Mouse (Mus musculus): Measurements from ENCODE around the gene Bloc1s1. TPM values are rescaled to one million over a fixed set of nuclear protein-coding genes. Genes with fewer than 3 reads are reported as not detected.
A peak's percentile ranks its signal among the peaks of the same experiment; 100 is the strongest.

Bloc1s1 gene
- polyA plus RNA-seq, 1 experiment from 2014 or later = 197 TPM

- H3K27me3 ChIP-seq = peaks cover 8% of the 10 kb centered on the region
- no peaks in the 10 kb centered on the region for H3K9me3 ChIP-seq
- ATAC-seq (ENCODE audit: insufficient number of reproducible peaks, insufficient read depth, low FRiP score, low TSS enrichment, low read depth) = peak; percentile 54
- H3K36me3 ChIP-seq = peaks cover 17% of the 10 kb centered on the region
- H3K4me3 ChIP-seq (replicated peaks) = peak within 1 kb of the TSS; percentile 87
- H3K27ac ChIP-seq = peak within 1 kb of the TSS; percentile 97
- peak within 1 kb of the TSS; percentile 86 for H3K4me2 ChIP-seq
- peak within 1 kb of the TSS; percentile 86 for H3K9ac ChIP-seq (replicated peaks)
- peaks cover 48% of the 10 kb centered on the region for H3K4me1 ChIP-seq (replicated peaks)
- 1% methylated on average over 55 of the region's 89 CpGs for WGBS
Observed at GRCm38 (mm10) chr10:128891296-128892094, 32.3 kb downstream of the Bloc1s1 start, which contains the start of gene Gdf11. TSS of gene Gdf11 (minus strand) at chr10:128891718.

GRCm38 (mm10) chr10:128890383-128891295 is 33.2 kb downstream of the Bloc1s1 start:
- Histone ChIP-seq H3K9ac (replicated peaks) (peak overlapping the region; percentile 86), H3K4me3 (replicated peaks) (peak overlapping the region; percentile 87), H3K27me3 (no peaks in the 10 kb centered on the region; the same call in 1 of the 2 replicates), H3K27ac (peak overlapping the region; percentile 97), H3K4me1 (replicated peaks) (peaks cover 43% of the 10 kb centered on the region), H3K36me3 (peaks cover 26% of the 10 kb centered on the region), H3K4me2 (peak overlapping the region; percentile 86), H3K9me3 (no peaks in the 10 kb centered on the region)
- WGBS = under 1% methylated on average over 40 of the region's 40 CpGs
- peak; percentile 6; the same call in 1 of the 2 replicates for ATAC-seq (ENCODE audit: insufficient number of reproducible peaks, insufficient read depth, low FRiP score, low TSS enrichment, low read depth)

- ATAC-seq (ENCODE audit: insufficient number of reproducible peaks, insufficient read depth, low FRiP score, low TSS enrichment, low read depth) = no peak
- H3K9ac ChIP-seq (replicated peaks) = peak overlapping the region; percentile 86
- no peaks in the 10 kb centered on the region for H3K27me3 ChIP-seq
- peak overlapping the region; percentile 87 for H3K4me3 ChIP-seq (replicated peaks)
- H3K9me3 ChIP-seq = no peaks in the 10 kb centered on the region
- peaks cover 34% of the 10 kb centered on the region for H3K36me3 ChIP-seq
- peaks cover 38% of the 10 kb centered on the region for H3K4me1 ChIP-seq (replicated peaks)
- 0% methylated on average over 1 of the region's 2 CpGs for WGBS
- peak overlapping the region; percentile 86 for H3K4me2 ChIP-seq
- peak overlapping the region; percentile 97 for H3K27ac ChIP-seq
Observed at GRCm38 (mm10) chr10:128889846-128890245, 34.0 kb downstream of the Bloc1s1 start.

GRCm38 (mm10) chr10:128888941-128889827 is 34.7 kb downstream of the Bloc1s1 start:
- H3K27me3 ChIP-seq = no peaks in the 10 kb centered on the region
- peaks cover 40% of the 10 kb centered on the region for H3K36me3 ChIP-seq
- peak overlapping the region; percentile 97 for H3K27ac ChIP-seq
- peak; percentile 77 for ATAC-seq (ENCODE audit: insufficient number of reproducible peaks, insufficient read depth, low FRiP score, low TSS enrichment, low read depth)
- peak overlapping the region; percentile 86 for H3K4me2 ChIP-seq
- H3K9ac ChIP-seq (replicated peaks) = peak overlapping the region; percentile 86
- 1% methylated on average over 7 of the region's 7 CpGs for WGBS
- H3K4me3 ChIP-seq (replicated peaks) = peak overlapping the region; percentile 87
- H3K4me1 ChIP-seq (replicated peaks) = peaks cover 37% of the 10 kb centered on the region
- no peaks in the 10 kb centered on the region for H3K9me3 ChIP-seq

- Histone ChIP-seq H3K4me3 (replicated peaks) (no peak overlapping the region), H3K4me2 (no peak overlapping the region), H3K27ac (no peak overlapping the region), H3K9ac (replicated peaks) (no peak overlapping the region), H3K36me3 (peaks cover 84% of the 10 kb centered on the region), H3K27me3 (no peaks in the 10 kb centered on the region), H3K4me1 (replicated peaks) (peaks cover 8% of the 10 kb centered on the region; the same call in 1 of the 2 replicates), H3K9me3 (no peaks in the 10 kb centered on the region)
- no peak for ATAC-seq (ENCODE audit: insufficient number of reproducible peaks, insufficient read depth, low FRiP score, low TSS enrichment, low read depth)
- WGBS = 85% methylated on average over 5 of the region's 5 CpGs
Observed at GRCm38 (mm10) chr10:128882067-128882466, 41.8 kb downstream of the Bloc1s1 start.

GRCm38 (mm10) chr10:128878811-128879210 is 45.0 kb downstream of the Bloc1s1 start:
- no peak overlapping the region for H3K4me3 ChIP-seq (replicated peaks)
- WGBS = 84% methylated on average over 2 of the region's 2 CpGs
- no peak overlapping the region for H3K27ac ChIP-seq
- H3K4me2 ChIP-seq = no peak overlapping the region
- no peaks in the 10 kb centered on the region for H3K9me3 ChIP-seq
- H3K27me3 ChIP-seq = no peaks in the 10 kb centered on the region
- H3K36me3 ChIP-seq = peaks cover 79% of the 10 kb centered on the region
- H3K9ac ChIP-seq (replicated peaks) = no peak overlapping the region
- no peaks in the 10 kb centered on the region for H3K4me1 ChIP-seq (replicated peaks)
- no peak for ATAC-seq (ENCODE audit: insufficient number of reproducible peaks, insufficient read depth, low FRiP score, low TSS enrichment, low read depth)

- no peak for ATAC-seq (ENCODE audit: insufficient number of reproducible peaks, insufficient read depth, low FRiP score, low TSS enrichment, low read depth)
- Histone ChIP-seq H3K9ac (replicated peaks) (no peak overlapping the region), H3K4me3 (replicated peaks) (no peak overlapping the region), H3K27me3 (no peaks in the 10 kb centered on the region), H3K4me2 (no peak overlapping the region), H3K36me3 (peaks cover 79% of the 10 kb centered on the region), H3K9me3 (no peaks in the 10 kb centered on the region), H3K4me1 (replicated peaks) (no peaks in the 10 kb centered on the region), H3K27ac (no peak overlapping the region)
Observed at GRCm38 (mm10) chr10:128878291-128878690, 45.5 kb downstream of the Bloc1s1 start.

- H3K36me3 ChIP-seq = peaks cover 68% of the 10 kb centered on the region
- H3K4me3 ChIP-seq (replicated peaks) = no peak overlapping the region
- H3K9me3 ChIP-seq = no peaks in the 10 kb centered on the region
- no peak overlapping the region for H3K4me2 ChIP-seq
- no peaks in the 10 kb centered on the region for H3K27me3 ChIP-seq
- no peak overlapping the region for H3K27ac ChIP-seq
- ATAC-seq (ENCODE audit: insufficient number of reproducible peaks, insufficient read depth, low FRiP score, low TSS enrichment, low read depth) = no peak
- no peak overlapping the region for H3K9ac ChIP-seq (replicated peaks)
- H3K4me1 ChIP-seq (replicated peaks) = no peaks in the 10 kb centered on the region
- 85% methylated on average over 3 of the region's 3 CpGs for WGBS
Observed at GRCm38 (mm10) chr10:128870341-128870740, 53.5 kb downstream of the Bloc1s1 start.
